Mouse (Mus musculus) CD4-positive naive resting alpha-beta T cell, adult 76 days (primary cell): ENCODE measurements around the gene Clca2. TPM values are rescaled to one million over a fixed set of nuclear protein-coding genes. Genes with fewer than 3 reads are reported as not detected.

Experiments used
- total RNA-seq: library from RNA; stranded (reverse); gene quantifications from one replicate; pipeline ENCODE4 v1.2.4, GENCODE M21; 2023

Clca2 gene
- not detected for total RNA-seq

DNA sequence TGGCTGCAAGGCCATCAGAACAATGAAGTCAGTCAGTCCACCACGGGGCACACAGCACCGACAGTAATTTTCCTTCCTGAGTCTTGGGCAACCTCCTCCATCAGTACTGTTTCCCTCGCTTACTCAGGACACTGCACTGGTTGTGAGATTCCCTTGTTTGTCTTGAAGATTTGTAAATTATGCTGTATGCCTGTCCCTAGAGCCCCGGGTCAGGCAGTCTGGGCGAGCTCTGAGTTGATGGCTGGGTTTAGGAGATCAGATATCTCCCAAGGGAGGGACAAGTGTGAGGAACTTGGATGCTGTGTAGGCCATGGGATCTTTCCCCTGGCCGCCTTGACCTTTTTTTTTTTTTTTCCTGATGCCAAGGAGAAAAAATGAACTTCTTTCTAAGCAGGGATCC lies at the start of gene Clca2:
TSS of gene Clca2 (minus strand) at position 153 of the 400 bp plus-strand sequence.

DNA sequence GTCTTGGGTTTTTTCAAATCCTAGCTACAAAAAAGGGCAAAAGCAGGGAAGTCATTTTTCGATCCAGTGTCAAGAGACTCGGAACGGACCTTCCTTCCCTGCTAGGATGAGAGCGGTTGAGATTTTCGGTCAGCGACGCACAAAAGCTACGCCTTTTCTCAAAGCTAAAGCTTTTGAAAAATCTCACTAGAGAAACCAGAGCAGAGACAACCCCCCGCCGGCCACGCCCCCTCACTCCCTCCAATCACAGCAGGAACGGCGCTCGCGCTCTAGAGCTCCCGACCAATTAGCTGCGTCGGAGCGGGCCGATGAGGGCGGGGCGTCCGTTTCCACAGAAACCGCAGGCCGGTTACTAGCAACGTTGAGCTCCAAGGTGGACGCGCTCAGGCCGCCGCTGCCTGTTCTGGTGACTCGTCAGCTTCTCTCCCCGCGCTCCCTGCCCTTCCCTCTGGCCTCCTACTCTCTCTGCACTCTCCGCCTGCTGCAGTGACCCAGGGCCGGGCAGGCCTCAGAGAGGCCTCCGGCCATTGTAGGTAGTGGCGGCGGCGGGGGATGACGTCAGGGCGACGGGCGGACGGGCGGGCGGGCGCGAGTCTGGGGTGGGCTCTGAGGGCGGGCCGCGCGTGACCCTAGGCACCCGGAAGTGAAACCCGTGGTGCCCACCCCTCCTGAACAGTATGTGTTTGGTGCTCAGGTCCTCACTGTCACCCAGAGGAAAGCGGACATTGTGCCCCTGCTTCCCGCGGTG lies 19.2 kb upstream of the Clca2 start, which contains the start of gene Odf2l:
TSS of gene Odf2l (plus strand) at position 335 of the 748 bp plus-strand sequence.

GRCm38 (mm10) chr3:145032676-145033075 lies 66.6 kb downstream of the Clca2 start, which contains the start of gene Clca1:
Clca1 (minus strand) TSS chr3:145032776.

Other genes starting within 250 kb of the Clca2 start
- not detected for gene Clca4b, start 166.9 kb downstream of the Clca2 start, total RNA-seq
- gene Clca4a, start 124.4 kb downstream of the Clca2 start, total RNA-seq = not detected
- not detected for gene Clca1, start 66.7 kb downstream of the Clca2 start, total RNA-seq
- 11.5 TPM for gene Odf2l, start 19.1 kb upstream of the Clca2 start, total RNA-seq
- gene Col24a1, start 193.0 kb upstream of the Clca2 start, total RNA-seq = not detected